Mouse (Mus musculus) left cerebral cortex, adult 8-10 months (tissue): Measurements from ENCODE around the gene Vps41. TPM values are rescaled to one million over a fixed set of nuclear protein-coding genes. Genes with fewer than 3 reads are reported as not detected.

ENCODE experiments used
- DNase-seq, 2 experiments: peaks; one replicate each; pipeline ENCODE4 v3.0.0; 2022; ENCODE audit warnings: low spot score in 2 of 2
- total RNA-seq, 4 experiments: library from RNA; stranded (reverse); gene quantifications; 2 replicates each; pipeline ENCODE4 v1.2.4; 2022

Vps41 gene
- total RNA-seq, result 100 to 1,000 TPM; 153 to 164 (median 154) TPM

GRCm38 (mm10) chr13:18717185-18717584, at the start of gene Vps41:
Vps41 (plus strand) TSS chr13:18717286.
- peak; percentile 56 to 79 for DNase-seq

GRCm38 (mm10) chr13:18698518-18699065, 18.5 kb upstream of the Vps41 start:
- peak; percentile 22 to 25 for DNase-seq

- DNase-seq, result no peak
Observed at GRCm38 (mm10) chr13:18711685-18712084, 5.4 kb upstream of the Vps41 start.

GRCm38 (mm10) chr13:18716707-18717106, 379 bp upstream of the Vps41 start:
- no peak for DNase-seq

- no peak for DNase-seq
Observed at GRCm38 (mm10) chr13:18718461-18718860, 1.4 kb downstream of the Vps41 start.

- no peak for DNase-seq
Observed at GRCm38 (mm10) chr13:18730666-18731065, 13.6 kb downstream of the Vps41 start.

- DNase-seq, result no peak
Observed at GRCm38 (mm10) chr13:18736590-18736989, 19.5 kb downstream of the Vps41 start.

- DNase-seq, result peak; percentile 17 to 72
Observed at GRCm38 (mm10) chr13:18743575-18744265, 26.6 kb downstream of the Vps41 start.

- no peak for DNase-seq
Observed at GRCm38 (mm10) chr13:18744266-18744652, 27.2 kb downstream of the Vps41 start.

GRCm38 (mm10) chr13:18757958-18758357, 40.9 kb downstream of the Vps41 start:
- no peak for DNase-seq

- DNase-seq, result no peak
Observed at GRCm38 (mm10) chr13:18759361-18760056, 42.4 kb downstream of the Vps41 start.

GRCm38 (mm10) chr13:18761452-18761851, 44.4 kb downstream of the Vps41 start:
- no peak for DNase-seq

- DNase-seq, result no peak
Observed at GRCm38 (mm10) chr13:18767893-18768292, 50.8 kb downstream of the Vps41 start.

GRCm38 (mm10) chr13:18768495-18768894, 51.4 kb downstream of the Vps41 start:
- DNase-seq, result no peak

GRCm38 (mm10) chr13:18773437-18774198, 56.5 kb downstream of the Vps41 start:
- no peak for DNase-seq

- no peak for DNase-seq
Observed at GRCm38 (mm10) chr13:18781250-18781649, 64.2 kb downstream of the Vps41 start.

GRCm38 (mm10) chr13:18785702-18786101, 68.6 kb downstream of the Vps41 start:
- no peak for DNase-seq

- DNase-seq, result no peak
Observed at GRCm38 (mm10) chr13:18788040-18788439, 71.0 kb downstream of the Vps41 start.

- no peak for DNase-seq
Observed at GRCm38 (mm10) chr13:18788689-18789088, 71.6 kb downstream of the Vps41 start.

- DNase-seq, result no peak
Observed at GRCm38 (mm10) chr13:18789662-18790061, 72.6 kb downstream of the Vps41 start.

GRCm38 (mm10) chr13:18790086-18790485, 73.0 kb downstream of the Vps41 start:
- no peak for DNase-seq

GRCm38 (mm10) chr13:18791314-18791713, 74.2 kb downstream of the Vps41 start:
- no peak for DNase-seq
